Mouse (Mus musculus): Measurements from ENCODE around the gene Krt9. TPM values are rescaled to one million over a fixed set of nuclear protein-coding genes. Genes with fewer than 3 reads are reported as not detected.

The Krt9 gene
- total RNA-seq, 4 experiments from 2014 or later = 3.4 to 5.7 (median 3.8) TPM

- no peak for DNase-seq (ENCODE audit: low spot score in 2 of 2)
Measured at GRCm38 (mm10) chr11:100155497-100156255, 37.4 kb downstream of the Krt9 start.

GRCm38 (mm10) chr11:100148615-100149330 lies 44.3 kb downstream of the Krt9 start, which contains the start of gene Krt19:
TSS of gene Krt19 (minus strand) at chr11:100148665.
- DNase-seq (ENCODE audit: low spot score in 2 of 2) = no peak

- no peak for DNase-seq (ENCODE audit: low spot score in 2 of 2)
Measured at GRCm38 (mm10) chr11:100147566-100148353, 45.3 kb downstream of the Krt9 start.

- no peak for DNase-seq (ENCODE audit: low spot score in 2 of 2)
Measured at GRCm38 (mm10) chr11:100145858-100146560, 47.0 kb downstream of the Krt9 start.

- DNase-seq (ENCODE audit: low spot score in 2 of 2) = no peak
Measured at GRCm38 (mm10) chr11:100145104-100145503, 47.9 kb downstream of the Krt9 start.

- DNase-seq (ENCODE audit: low spot score in 2 of 2) = no peak
Measured at GRCm38 (mm10) chr11:100140966-100141365, 52.1 kb downstream of the Krt9 start.

GRCm38 (mm10) chr11:100139391-100139790 lies 53.7 kb downstream of the Krt9 start:
- no peak for DNase-seq (ENCODE audit: low spot score in 2 of 2)

GRCm38 (mm10) chr11:100138809-100139208 lies 54.2 kb downstream of the Krt9 start:
- DNase-seq (ENCODE audit: low spot score in 2 of 2) = no peak

- DNase-seq (ENCODE audit: low spot score in 2 of 2) = no peak
Measured at GRCm38 (mm10) chr11:100137693-100138092, 55.4 kb downstream of the Krt9 start.

Other genes starting within 250 kb of the Krt9 start
- gene Krtap9-5, start 244.8 kb downstream of the Krt9 start, total RNA-seq (2022) = not detected
- not detected for gene Krtap29-1, start 214.2 kb downstream of the Krt9 start, total RNA-seq (2022)
- not detected for gene Krtap16-1, start 206.6 kb downstream of the Krt9 start, total RNA-seq (2022)
- not detected for gene Krtap17-1, start 199.3 kb downstream of the Krt9 start, total RNA-seq (2022)
- not detected for gene Krt33a, start 177.0 kb downstream of the Krt9 start, total RNA-seq (2022)
- gene Krt33b, start 163.4 kb downstream of the Krt9 start, total RNA-seq (2022) = not detected
- gene Krt34, start 151.7 kb downstream of the Krt9 start, total RNA-seq (2022) = not detected
- gene Krt31, start 142.7 kb downstream of the Krt9 start, total RNA-seq (2022) = not detected
- not detected for gene Krt32, start 105.0 kb downstream of the Krt9 start, total RNA-seq (2022)
- gene Krt35, start 97.0 kb downstream of the Krt9 start, total RNA-seq (2022) = not detected
- gene Krt36, start 87.6 kb downstream of the Krt9 start, total RNA-seq (2022) = not detected
- gene Krt13, start 71.7 kb downstream of the Krt9 start, total RNA-seq (2022) = not detected
- gene Krt15, start 57.3 kb downstream of the Krt9 start, total RNA-seq (2022) = 1 to 10 TPM in 1 of 4 experiments, under 1 TPM in 2, not detected in 1; 0.29 to 1.4 (median 0.60) TPM
- under 1 TPM in 3 of 4 experiments, not detected in 1; 0.22 to 0.59 (median 0.43) TPM for gene Krt19, start 44.6 kb downstream of the Krt9 start, total RNA-seq (2022)
- gene Krt14, start 14.3 kb upstream of the Krt9 start, total RNA-seq (2022) = not detected
- gene Krt16, start 55.7 kb upstream of the Krt9 start, total RNA-seq (2022) = not detected
- not detected for gene Krt17, start 67.8 kb upstream of the Krt9 start, total RNA-seq (2022)
- not detected for gene Krt42, start 76.6 kb upstream of the Krt9 start, total RNA-seq (2022)
- 100 to 1,000 TPM; 732 to 782 (median 741) TPM for gene Eif1, start 126.6 kb upstream of the Krt9 start, total RNA-seq (2022)
- not detected for gene Gast, start 141.2 kb upstream of the Krt9 start, total RNA-seq (2022)
- 100 to 1,000 TPM; 164 to 201 (median 183) TPM for gene Hap1, start 162.9 kb upstream of the Krt9 start, total RNA-seq (2022)
- 10 to 100 TPM; 37.5 to 40.7 (median 39.8) TPM for gene Jup, start 204.5 kb upstream of the Krt9 start, total RNA-seq (2022)
- gene P3h4, start 221.6 kb upstream of the Krt9 start, total RNA-seq (2022) = 10 to 100 TPM in 2 of 4 experiments, 1 to 10 TPM in 2; 9.3 to 12.4 (median 10.6) TPM
- gene Fkbp10, start 222.5 kb upstream of the Krt9 start, total RNA-seq (2022) = 1 to 10 TPM; 5.3 to 9.2 (median 7.1) TPM
- gene Nt5c3b, start 248.6 kb upstream of the Krt9 start, total RNA-seq (2022) = 10 to 100 TPM; 46.8 to 59.5 (median 50.4) TPM
- 1 to 10 TPM in 3 of 4 experiments, under 1 TPM in 1; 0.92 to 2.2 (median 1.4) TPM for gene Klhl10, start 248.7 kb upstream of the Krt9 start, total RNA-seq (2022)

All from layer of hippocampus, adult 8-10 months (tissue).